Comparison of ENCODE assay signal across 8 mouse cellular contexts in the genomic region with DNA sequence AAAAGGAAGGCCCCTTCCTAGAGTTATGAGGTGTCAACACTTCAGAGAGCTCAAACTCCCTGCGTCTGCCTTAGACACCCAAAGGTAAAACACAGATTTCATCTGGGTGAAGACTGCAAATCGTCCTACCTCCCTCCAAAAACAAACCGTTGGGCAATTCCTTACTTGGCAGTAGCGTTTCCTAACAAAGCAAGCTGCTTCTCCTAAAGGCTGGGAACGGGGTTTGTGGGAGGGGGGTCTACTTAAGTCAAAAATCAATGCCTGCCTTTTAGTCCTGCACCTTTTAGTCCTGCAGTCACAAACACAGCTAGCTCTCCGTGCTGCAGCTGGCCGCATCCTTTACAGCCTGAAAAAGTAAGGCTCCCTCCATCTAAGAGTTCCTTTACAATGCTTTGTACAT. TPM values are rescaled to one million over a fixed set of nuclear protein-coding genes. Genes with fewer than 3 reads are reported as not detected.
DNase-seq lines count a peak whose midpoint lies in the region; ATAC-seq lines count a peak whose summit lies in the region.

No protein-coding gene starts in this region.

- H3K4me3 ChIP-seq in kidney, embryonic 16.5 days (ENCODE audit: low read length): peak overlapping the region; percentile 72
- H3K4me3 ChIP-seq in embryonic facial prominence, embryonic 11.5 days (ENCODE audit: low read depth, low read length): peak overlapping the region; percentile 77
- H3K4me3 ChIP-seq in neural tube, embryonic 12.5 days: peak overlapping the region; percentile 65

- no peak overlapping the region for H3K27ac ChIP-seq in kidney, embryonic 16.5 days (ENCODE audit: low read length)
- no peak overlapping the region for H3K27ac ChIP-seq in embryonic facial prominence, embryonic 11.5 days (replicated peaks; ENCODE audit: low read depth, low read length)
- H3K27ac ChIP-seq in neural tube, embryonic 12.5 days: no peak overlapping the region

- H3K9ac ChIP-seq in kidney, embryonic 16.5 days (replicated peaks; ENCODE audit: low read length): peak overlapping the region; percentile 85
- peak overlapping the region; percentile 88 for H3K9ac ChIP-seq in embryonic facial prominence, embryonic 11.5 days (replicated peaks; ENCODE audit: low read length)
- H3K9ac ChIP-seq in neural tube, embryonic 12.5 days: peak overlapping the region; percentile 84

- 6% methylated on average over 7 of the region's 7 CpGs for WGBS in kidney, embryonic 16.5 days
- 12% methylated on average over 7 of the region's 7 CpGs for WGBS in embryonic facial prominence, embryonic 11.5 days
- 13% methylated on average over 7 of the region's 7 CpGs for WGBS in neural tube, embryonic 12.5 days

- no peaks in the 10 kb centered on the region for H3K36me3 ChIP-seq in kidney, embryonic 16.5 days (ENCODE audit: insufficient read depth, low read length)
- H3K36me3 ChIP-seq in embryonic facial prominence, embryonic 11.5 days (replicated peaks; ENCODE audit: control insufficient read depth, insufficient read depth, low read depth, low read length): no peaks in the 10 kb centered on the region
- H3K36me3 ChIP-seq in neural tube, embryonic 12.5 days: no peaks in the 10 kb centered on the region

- H3K4me2 ChIP-seq in kidney, embryonic 16.5 days (replicated peaks; ENCODE audit: low read depth, low read length): peak overlapping the region; percentile 88
- H3K4me2 ChIP-seq in embryonic facial prominence, embryonic 11.5 days (ENCODE audit: low read depth, low read length): peak overlapping the region; percentile 89
- peak overlapping the region; percentile 83 for H3K4me2 ChIP-seq in neural tube, embryonic 12.5 days (replicated peaks)

- ATAC-seq in kidney, embryonic 16.5 days (ENCODE audit: low FRiP score, low TSS enrichment): peak; percentile 19; the same call in 1 of the 2 replicates
- ATAC-seq in embryonic facial prominence, embryonic 11.5 days (replicated peaks; ENCODE audit: insufficient number of reproducible peaks, low FRiP score, low TSS enrichment, low read depth): no peak
- no peak for ATAC-seq in neural tube, embryonic 12.5 days (ENCODE audit: low FRiP score, low read depth)
- ATAC-seq in activated CD4-positive, CD25-positive, alpha-beta regulatory T cell, adult 4 months: no peak

- no peaks in the 10 kb centered on the region for H3K27me3 ChIP-seq in kidney, embryonic 16.5 days (ENCODE audit: insufficient read depth, low read length)
- H3K27me3 ChIP-seq in embryonic facial prominence, embryonic 11.5 days (ENCODE audit: control insufficient read depth, insufficient read depth, low read length): no peaks in the 10 kb centered on the region
- H3K27me3 ChIP-seq in neural tube, embryonic 12.5 days (replicated peaks): no peaks in the 10 kb centered on the region

- no peak for DNase-seq in kidney, adult 8-10 months
- DNase-seq in embryonic facial prominence, embryonic 11.5 days (ENCODE audit: low spot score): peak; percentile 38
- peak; percentile 14 for DNase-seq in hindlimb bud, embryonic 11.5 days (ENCODE audit: extremely low spot score, low read depth, low spot score)
- no peak for DNase-seq in adrenal gland, postnatal 4 days (ENCODE audit: low spot score in 2 of 2)
- no peak for DNase-seq in spleen, postnatal 4 days (ENCODE audit: low spot score in 2 of 2)

- peaks cover 4% of the 10 kb centered on the region; the same call in 1 of the 2 replicates for H3K4me1 ChIP-seq in kidney, embryonic 16.5 days (ENCODE audit: insufficient read depth, low read length)
- peaks cover 4% of the 10 kb centered on the region; the same call in 1 of the 2 replicates for H3K4me1 ChIP-seq in embryonic facial prominence, embryonic 11.5 days (ENCODE audit: control insufficient read depth, insufficient read depth, low read length)
- H3K4me1 ChIP-seq in neural tube, embryonic 12.5 days: peaks cover 11% of the 10 kb centered on the region

- H3K9me3 ChIP-seq in kidney, embryonic 16.5 days (ENCODE audit: low read length): no peaks in the 10 kb centered on the region
- H3K9me3 ChIP-seq in embryonic facial prominence, embryonic 11.5 days (replicated peaks; ENCODE audit: control insufficient read depth, low read length): no peaks in the 10 kb centered on the region
- no peaks in the 10 kb centered on the region for H3K9me3 ChIP-seq in neural tube, embryonic 12.5 days

RNA-seq across cellular contexts. Expression of gene B3galnt1, which starts 0.9 kb away (rescaled TPM):
- polyA plus RNA-seq in kidney, embryonic 16.5 days (2015; fragmentation: Nextera tagmentation; extraction: Ambion mirVana): 35.2 and 38.9 TPM in 2 replicates
- 38.3 and 43.1 TPM in 2 replicates for polyA plus RNA-seq in embryonic facial prominence, embryonic 11.5 days (2014; fragmentation: Nextera tagmentation; extraction: Ambion mirVana)
- 46.4 and 46.9 TPM in 2 replicates for polyA plus RNA-seq in neural tube, embryonic 12.5 days (2016; fragmentation: Nextera tagmentation; extraction: Ambion mirVana)
- total RNA-seq in adrenal gland, postnatal 4 days (2021): 10 to 100 TPM; 25.9 to 28.9 TPM
- polyA plus RNA-seq in activated CD4-positive, CD25-positive, alpha-beta regulatory T cell, adult 4 months (2017; shearing (Covaris generic)): not detected

Comparison
In these comparisons a context has a peak if more than half of its experiments do, and no peak if none do; other contexts are left out.
1. DNase-seq: peak in embryonic facial prominence, embryonic 11.5 days (single experiment) and hindlimb bud, embryonic 11.5 days (single experiment); none in kidney, adult 8-10 months (0 of 2), adrenal gland, postnatal 4 days (0 of 2) and spleen, postnatal 4 days (0 of 2).
2. RNA of gene B3galnt1, which starts 0.9 kb away (polyA plus RNA-seq): 46.4 to 46.9 TPM in neural tube, embryonic 12.5 days, 35.2 to 38.9 TPM in kidney, embryonic 16.5 days and 38.3 to 43.1 TPM in embryonic facial prominence, embryonic 11.5 days; not detected in activated CD4-positive, CD25-positive, alpha-beta regulatory T cell, adult 4 months; every median in the first group is over 10 times any median in the second.
3. Peak in every context shown above with its lines, with median percentiles within 50 percentile points of each other: H3K4me2 ChIP-seq, H3K4me3 ChIP-seq and H3K9ac ChIP-seq.